Mouse (Mus musculus): ENCODE results near the gene Ddx31.

Gene Ddx31

DNA sequence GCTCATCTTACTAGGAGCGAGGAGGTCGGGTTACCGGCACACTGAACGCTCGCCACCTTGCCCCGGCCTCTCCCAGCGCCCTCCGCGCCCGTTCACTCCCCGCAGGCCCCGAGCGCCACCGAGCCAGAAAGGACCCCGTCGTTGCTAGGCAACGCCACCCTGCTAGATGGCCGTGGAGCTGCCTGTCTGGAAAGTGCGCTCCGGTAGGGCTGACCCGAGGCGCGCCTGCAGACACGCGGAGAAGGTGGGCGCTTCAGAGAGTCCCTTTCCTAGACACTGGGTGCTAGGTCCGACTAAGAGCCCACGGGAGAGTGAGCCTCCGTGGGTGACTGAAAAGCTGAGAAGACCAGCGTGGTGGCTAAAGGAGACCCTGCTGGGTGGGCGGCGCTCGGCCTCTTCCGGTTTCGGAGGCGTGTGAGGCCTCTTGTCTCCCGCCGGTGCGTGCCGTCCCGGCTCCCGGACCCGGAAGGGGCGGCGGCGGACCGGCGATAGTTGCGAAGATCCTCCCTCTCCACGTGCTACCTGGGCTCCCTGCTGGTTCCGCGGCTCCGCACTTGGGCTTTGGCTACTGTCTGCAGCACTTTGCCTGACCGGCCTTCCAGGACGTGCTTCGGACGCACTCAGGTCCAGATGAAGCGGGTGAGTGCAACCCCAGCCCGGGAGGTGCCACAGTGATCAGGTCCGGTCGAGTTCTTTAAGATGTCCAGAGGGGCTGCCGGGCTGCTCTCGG, at the start of gene Ddx31, which contains the start of gene Gtf3c4:
Gene Ddx31, plus strand, starts transcription at position 185 of the 730 bp plus-strand sequence.
Gene Gtf3c4, minus strand, starts transcription at position 139 of the 730 bp plus-strand sequence.
- peak; percentile 98 for DNase-seq (ENCODE audit: low spot score)

DNA sequence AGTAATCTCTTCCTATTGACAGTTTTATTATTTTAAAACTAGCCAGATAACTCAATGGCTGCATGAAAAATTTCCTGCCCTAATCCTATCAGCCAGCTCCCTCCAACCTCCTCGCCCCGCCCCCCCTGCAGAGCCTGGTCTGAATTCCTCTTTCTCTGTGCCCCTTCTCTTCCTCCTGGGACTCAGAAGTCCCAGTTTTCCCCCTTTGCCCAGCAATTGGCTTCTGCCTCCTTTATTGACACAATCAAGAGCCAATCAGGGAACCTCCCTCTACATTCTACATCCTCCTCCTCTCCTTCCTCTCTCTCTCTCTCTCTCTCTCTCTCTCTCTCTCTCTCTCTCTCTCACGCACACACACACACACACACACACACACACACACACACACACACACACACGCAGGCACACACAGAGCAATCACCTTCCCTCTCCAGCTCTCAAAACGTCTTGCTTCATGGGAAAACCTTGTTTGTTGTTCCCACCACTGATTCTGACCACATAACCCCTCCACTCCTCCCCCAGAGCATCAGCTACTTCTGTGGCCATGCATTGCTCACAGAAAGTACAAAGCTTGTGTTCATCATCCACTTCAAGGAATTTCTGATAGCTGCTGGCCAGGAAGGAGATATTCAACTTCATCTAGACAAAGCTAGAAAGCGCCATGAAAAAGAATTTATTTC, 47.1 kb upstream of the Ddx31 start:
- peak; percentile 88 for DNase-seq (ENCODE audit: low spot score)

DNA sequence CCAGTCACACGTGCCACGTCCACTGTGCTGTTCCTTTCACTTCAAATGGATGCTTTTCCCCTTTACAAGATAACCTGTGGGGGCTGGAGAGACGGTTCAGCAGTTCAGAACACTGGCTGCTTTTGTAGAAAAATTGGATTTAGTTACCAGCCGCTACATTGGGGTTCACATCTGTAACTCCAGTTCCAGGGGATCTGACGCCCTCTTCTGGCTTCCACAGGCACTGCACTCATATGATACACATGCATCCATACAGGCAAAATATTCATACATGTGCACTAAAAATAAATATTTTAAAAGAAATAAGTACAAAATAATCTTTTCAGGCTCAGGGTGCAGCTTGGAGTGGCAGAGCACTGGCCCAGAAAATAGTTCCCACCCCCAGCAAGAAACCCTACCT, 45.6 kb upstream of the Ddx31 start:
- DNase-seq (ENCODE audit: low spot score) = no peak

DNA sequence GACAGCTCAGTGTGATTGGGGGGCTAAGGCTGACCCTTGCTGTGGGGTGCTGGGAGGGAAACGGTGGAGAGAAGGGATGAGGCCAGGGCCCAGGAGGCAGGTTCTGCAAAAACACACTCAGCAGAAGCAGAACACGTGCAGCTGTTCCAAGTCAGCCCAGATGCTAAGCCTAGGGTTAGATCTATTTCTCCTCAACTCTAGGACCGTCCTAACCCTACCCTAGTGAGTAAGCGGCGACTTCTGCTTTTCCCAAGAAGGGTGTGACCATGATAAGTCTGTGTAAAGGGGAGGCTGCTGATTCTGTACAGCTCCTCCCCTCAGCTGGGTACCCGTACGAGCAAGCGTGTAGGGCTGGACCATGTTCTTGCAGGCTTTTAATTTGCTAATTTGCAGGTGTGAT, 43.9 kb upstream of the Ddx31 start:
- DNase-seq (ENCODE audit: low spot score) = no peak

- peak; percentile 24 for DNase-seq (ENCODE audit: low spot score)
Observed at GRCm38 (mm10) chr2:28797490-28798106, 42.6 kb upstream of the Ddx31 start.

DNA sequence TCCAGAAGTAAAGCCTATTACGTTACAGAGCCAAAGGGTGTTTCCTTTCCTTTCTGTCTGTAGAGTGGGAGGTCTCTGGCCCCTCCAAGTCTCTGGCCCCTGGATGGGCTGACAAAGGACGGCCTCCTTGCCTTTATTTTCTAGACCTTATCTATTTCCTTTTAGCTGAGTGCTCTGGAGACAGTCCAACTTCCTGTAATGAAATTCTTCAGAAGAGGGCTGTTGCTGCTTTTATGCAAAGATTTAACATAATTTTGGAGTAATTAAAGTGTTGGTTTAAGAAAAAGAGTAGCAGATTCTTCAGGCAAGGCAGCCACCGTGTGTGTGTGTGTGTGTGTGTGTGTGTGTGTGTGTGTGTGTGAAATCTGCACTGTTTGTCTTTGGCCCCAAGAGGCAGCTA, 41.8 kb upstream of the Ddx31 start:
- DNase-seq (ENCODE audit: low spot score) = no peak

DNA sequence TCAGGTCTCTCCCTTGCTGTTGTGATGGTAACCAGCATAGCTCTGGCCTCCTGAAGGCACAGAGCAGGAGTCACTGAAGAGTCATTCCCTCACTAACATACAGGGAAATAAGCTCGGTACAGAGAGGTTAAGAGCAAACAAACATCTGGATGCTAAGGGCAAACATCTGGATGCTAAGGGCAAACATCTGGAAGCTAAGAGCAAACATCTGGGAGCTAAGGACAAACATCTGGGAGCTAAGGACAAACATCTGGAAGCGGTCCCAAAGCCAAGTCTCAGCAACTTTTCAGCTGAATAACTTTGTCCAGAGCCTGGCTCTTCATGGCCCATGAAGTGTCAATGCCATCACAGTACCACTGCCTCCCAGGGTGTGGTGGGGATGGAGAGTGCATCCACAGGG, 40.6 kb upstream of the Ddx31 start:
- no peak for DNase-seq (ENCODE audit: low spot score)

GRCm38 (mm10) chr2:28803406-28803805, 36.8 kb upstream of the Ddx31 start:
- DNase-seq (ENCODE audit: low spot score) = no peak

DNA sequence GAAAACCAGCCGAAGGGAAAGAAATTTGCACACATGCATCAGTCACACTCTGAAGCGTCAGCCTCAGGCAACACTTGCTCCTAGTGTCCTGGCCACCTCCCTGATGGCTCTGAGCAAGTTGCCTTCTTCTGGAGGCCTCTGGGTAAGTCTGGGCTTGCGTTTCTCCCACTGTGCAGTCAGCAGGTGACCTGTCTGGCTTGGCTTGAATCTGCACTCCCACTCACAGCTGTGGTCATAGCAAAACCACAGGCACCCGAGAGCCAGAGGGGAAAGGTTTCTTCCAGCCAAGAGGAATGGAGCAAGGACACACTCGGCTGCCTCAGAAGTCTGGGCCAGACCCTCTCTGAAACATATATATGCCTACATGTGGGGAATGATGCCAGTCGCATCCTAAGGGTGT, 31.4 kb upstream of the Ddx31 start:
- DNase-seq (ENCODE audit: low spot score) = no peak

DNA sequence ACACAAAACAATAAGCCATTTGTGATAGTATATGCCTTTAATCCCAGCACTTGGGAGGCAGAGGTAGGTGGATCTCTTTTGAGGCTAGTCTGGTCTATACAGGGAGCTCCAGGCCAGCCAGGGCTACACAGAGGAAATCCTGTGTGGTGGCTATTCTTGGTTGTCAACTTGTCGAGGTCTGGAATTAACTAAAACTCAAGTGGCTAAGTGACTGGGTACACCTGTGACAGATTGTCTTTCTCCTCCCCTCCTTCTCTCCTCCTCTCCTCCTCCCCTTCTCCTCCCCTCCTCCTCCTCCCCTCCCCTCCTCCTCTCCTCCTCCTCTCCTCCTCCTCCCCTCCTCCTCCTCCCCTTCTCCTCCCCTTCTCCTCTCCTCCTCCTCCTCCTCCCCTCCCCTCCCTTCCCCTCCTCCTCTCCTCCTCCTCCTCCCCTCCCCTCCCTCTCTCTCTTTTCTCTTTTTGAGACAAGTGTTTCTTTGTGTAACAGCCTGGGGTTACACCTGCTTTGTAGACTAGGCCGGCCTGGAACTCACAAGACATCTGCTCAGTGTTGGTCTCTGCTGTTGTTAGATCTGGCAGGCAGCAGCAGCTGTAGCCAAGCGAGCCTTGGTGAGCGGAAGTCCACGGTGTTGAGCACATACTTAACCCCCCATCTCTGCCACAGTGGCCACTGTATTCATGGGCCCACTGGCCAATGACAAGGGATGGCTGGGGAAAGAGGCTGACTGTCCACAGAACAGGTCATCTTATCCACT, 29.8 kb upstream of the Ddx31 start:
- DNase-seq (ENCODE audit: low spot score) = no peak

- DNase-seq (ENCODE audit: low spot score) = no peak
Observed at GRCm38 (mm10) chr2:28818866-28819265, 21.3 kb upstream of the Ddx31 start.

DNA sequence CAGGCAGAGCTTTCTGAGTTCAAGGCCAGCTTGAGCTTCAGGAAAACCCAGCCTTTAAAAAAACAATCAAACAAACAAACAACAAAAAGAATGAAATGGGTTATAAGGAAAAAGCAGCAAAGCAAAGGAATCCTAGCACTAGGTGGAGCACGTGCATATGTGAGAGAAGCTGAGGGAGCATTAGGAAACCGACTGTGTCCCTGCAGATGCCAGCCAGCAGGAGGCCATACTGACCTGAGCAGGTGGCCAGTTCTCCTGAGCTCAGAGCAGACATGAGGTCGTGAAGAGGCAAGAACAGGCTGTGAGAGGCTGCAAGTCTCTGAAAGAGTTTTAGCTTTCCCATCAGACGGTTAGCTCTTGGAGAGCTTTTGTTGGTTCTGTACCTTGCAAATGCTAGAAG, 10.9 kb upstream of the Ddx31 start:
- DNase-seq (ENCODE audit: low spot score) = peak; percentile 17

DNA sequence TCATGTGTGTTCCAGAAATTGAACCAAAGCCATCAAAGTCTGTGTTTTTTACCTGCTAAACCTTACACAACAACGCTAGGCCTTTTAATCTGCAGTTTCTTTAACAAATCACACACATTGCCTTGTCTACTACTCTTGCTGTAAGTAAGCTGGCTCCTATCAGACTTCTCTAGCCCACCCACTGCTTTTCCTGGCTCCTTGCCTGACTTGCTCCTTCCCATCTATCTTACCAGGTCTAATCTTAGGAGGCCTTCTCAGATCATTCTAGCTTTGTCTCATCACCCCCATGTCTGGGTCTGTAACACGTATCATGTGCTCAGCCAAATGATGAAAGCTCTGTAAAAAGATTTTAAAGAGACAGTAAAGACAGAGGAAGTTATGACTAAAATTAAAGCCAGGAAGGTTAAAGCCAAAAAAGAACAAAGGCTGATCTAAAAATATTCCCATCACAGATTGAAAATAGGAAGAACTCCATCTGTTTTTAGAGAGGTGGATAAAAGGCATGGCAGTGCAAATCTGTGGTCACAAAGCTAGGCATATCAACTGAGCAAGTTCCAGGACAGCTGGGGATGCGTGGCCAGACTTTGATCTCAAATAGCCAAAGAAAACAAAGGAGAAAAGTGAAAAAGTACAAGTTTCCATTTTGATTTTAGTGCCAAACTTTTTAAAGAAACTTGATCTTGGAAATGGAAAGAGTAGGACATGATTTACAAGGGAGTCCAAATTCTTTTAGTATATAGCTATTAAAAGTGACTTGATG, 3.8 kb upstream of the Ddx31 start:
- DNase-seq (ENCODE audit: low spot score) = no peak

GRCm38 (mm10) chr2:28839501-28840221, 545 bp upstream of the Ddx31 start:
- DNase-seq (ENCODE audit: low spot score) = peak; percentile 61

DNA sequence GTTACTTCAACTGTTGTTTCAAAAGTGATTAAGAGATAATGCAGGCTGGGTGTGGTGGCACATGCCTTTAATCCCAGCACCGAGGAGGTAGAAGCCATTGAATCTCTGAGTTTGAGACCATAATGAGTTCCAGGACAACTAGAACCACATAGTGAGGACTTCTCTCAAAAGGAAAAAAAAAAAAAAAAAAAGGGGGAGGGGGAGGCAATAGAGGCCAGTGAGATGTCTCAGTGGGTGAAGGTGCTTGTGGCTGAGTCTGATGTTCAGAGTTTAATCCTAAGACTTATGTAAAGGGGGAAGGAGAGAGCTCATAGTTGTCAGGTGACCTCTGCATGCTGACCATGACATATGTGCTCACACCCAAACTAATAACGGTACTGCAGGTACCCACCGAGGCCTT, 1.8 kb downstream of the Ddx31 start:
- DNase-seq (ENCODE audit: low spot score) = no peak

- DNase-seq (ENCODE audit: low spot score) = no peak
Observed at GRCm38 (mm10) chr2:28848879-28849278, 8.7 kb downstream of the Ddx31 start.

DNA sequence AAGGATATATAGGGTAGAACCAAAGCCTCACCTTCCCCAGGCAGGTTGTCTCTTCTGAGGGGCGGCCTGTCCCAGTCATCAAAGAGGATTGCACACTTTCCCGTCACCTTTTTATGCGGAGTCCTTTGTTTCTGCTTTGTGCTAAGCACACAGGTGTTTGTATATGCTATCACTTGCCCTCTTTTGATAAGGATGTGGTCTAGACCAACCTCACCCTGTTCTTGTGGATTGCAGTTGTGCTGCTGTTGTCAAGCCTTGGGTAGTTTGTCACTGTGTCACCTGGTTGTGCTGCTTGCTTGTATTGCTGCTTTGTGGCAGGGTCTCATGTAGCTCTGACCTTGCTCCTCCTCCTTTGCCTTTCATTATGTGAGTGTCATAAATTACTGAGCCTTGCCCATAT, 12.4 kb downstream of the Ddx31 start:
- DNase-seq (ENCODE audit: low spot score) = no peak

DNA sequence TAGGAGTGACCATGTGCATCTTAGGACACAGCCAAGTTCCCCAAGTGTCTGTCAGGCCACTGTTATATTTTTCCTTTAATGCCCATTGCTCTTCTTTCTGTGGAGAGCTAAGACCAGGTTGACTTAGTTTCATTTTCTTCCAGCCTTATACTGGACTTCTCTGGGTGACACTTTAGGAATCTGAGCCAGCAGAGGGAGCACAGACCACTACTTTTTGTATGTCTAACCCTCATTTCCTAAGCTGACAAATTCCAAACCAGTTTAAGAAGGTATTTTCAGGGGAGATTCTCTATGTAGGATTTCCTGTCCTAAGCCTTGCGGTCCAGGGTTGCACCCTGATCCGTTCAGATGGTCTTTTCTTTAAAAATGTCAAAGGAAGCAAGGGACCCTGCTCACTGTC, 15.6 kb downstream of the Ddx31 start:
- no peak for DNase-seq (ENCODE audit: low spot score)

DNA sequence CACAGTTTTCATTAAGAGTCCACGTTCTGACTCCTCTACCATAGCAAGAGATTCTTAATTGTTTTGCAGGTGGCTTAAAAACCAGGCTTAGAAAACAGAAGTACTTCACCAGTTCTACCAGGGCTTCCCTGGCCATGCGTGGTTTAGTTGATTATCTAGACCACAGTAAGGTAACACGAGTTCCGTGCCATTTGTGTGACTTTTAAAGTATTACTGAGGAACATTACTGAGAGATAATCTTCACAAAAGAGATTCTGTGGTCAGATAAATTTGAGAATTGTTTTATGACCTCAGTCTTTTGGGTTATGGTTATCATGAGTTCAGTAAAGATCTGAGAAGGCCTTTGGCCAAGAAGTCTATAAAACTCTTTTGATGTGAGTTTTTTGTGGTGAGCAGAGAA, 19.1 kb downstream of the Ddx31 start:
- no peak for DNase-seq (ENCODE audit: low spot score)

DNA sequence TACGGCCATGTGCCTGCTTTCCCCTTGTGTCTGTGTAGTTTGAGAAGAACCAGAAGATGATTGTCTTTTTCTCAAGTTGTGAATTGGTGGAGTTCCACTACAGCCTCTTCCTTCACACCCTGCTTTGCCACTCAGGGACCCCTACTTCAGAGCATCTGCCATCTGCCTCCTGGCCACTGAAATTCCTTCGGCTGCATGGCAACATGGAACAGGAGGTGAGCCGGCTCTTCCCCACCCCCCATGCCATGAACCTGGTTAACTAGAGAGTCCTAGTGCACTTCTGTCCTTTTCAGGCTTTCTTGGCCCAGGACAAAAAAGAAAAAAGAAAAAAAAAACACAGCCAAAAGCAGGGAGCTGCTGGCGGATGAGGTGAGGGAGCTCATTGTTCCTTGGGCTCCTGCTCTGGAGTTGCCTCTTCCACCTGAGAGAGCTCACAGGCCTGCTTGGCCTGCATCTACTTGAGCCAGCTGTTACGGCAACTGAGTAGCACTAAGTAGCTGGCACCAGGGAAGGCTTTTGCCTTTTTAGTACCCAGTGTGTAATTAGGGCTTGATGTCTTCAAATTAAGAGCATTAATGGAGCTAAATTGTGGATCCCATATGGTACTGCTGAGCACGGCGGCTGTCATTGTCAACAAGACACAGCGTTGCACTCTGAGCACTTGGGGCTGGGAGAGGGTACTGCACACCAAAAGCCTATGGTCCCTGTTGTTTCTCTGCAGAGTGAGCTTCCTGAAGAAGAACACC, 20.6 kb downstream of the Ddx31 start:
- no peak for DNase-seq (ENCODE audit: low spot score)

All from embryo, embryonic 10 days (tissue).